Mouse (Mus musculus) splenic B cell, adult 2 months (primary cell): ENCODE measurements around the gene Hist1h2bf.
"Not testable (repeated sequence)": the region's sequence is repeated elsewhere in the genome, so short reads cannot be mapped to it uniquely, and the experiment has no call there.

Experiments used
- DNase-seq: peaks from one replicate; pipeline ENCODE4 v3.0.0-alpha.2; 2011; ENCODE audit warnings: low read depth, low spot score
- H3K27me3 ChIP-seq: 2 replicates; pipeline ENCODE4 v1.6.1; 2012; ENCODE audit warnings: mild to moderate bottlenecking, low read length, moderate library complexity, mixed read lengths; ENCODE audit not compliant: control insufficient read depth, poor library complexity, insufficient read depth, severe bottlenecking
- H3K36me3 ChIP-seq: 2 replicates; pipeline ENCODE4 v1.6.1; 2012; ENCODE audit warnings: mild to moderate bottlenecking, low read length, moderate library complexity, mixed read lengths; ENCODE audit not compliant: control insufficient read depth, poor library complexity, insufficient read depth, severe bottlenecking

Hist1h2bf gene

DNA sequence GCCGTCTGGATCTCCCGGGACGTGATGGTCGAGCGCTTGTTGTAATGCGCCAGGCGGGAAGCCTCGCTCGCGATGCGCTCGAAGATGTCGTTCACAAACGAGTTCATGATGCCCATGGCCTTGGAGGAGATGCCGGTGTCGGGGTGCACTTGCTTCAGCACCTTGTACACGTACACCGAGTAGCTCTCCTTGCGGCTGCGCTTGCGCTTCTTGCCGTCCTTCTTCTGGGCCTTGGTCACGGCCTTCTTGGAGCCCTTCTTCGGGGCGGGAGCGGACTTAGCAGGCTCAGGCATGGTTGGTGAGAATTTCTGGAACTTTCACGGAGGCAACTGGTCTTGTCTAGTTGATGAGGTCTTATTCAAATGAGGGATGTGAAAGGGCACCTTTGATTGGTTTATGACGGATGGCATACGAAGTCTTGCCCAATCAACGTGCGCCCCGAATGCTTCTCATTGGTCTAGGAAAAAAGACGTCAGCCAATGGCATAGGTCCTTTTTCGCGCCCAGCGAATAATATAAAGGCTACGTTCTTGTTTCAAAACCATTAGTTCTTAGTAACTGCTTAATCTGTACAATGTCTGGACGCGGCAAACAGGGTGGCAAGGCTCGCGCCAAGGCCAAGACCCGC is at the start of gene Hist1h2bf, which contains the start of gene Hist1h2ad:
Gene Hist1h2bf, minus strand, starts transcription at position 299 of the 627 bp plus-strand sequence.
Gene Hist1h2ad, plus strand, starts transcription at position 484 of the 627 bp plus-strand sequence.
- H3K27me3 ChIP-seq, H3K36me3 ChIP-seq: not testable (repeated sequence)

GRCm38 (mm10) chr13:23622861-23623450 is 49.0 kb upstream of the Hist1h2bf start:
- no peaks in the 10 kb centered on the region for H3K27me3 ChIP-seq
- H3K36me3 ChIP-seq: no peaks in the 10 kb centered on the region
- peak; percentile 27 for DNase-seq

More for the DNA sequence above, at the start of gene Hist1h2bf, which contains the start of gene Hist1h2ad:
- DNase-seq: peak; percentile 98

GRCm38 (mm10) chr13:23622175-23622671 is 48.2 kb upstream of the Hist1h2bf start, which contains the start of gene Hist1h1e:
Gene Hist1h1e, minus strand, starts transcription at chr13:23622558.
- peak; percentile 94 for DNase-seq
- H3K27me3 ChIP-seq, H3K36me3 ChIP-seq: not testable (repeated sequence)

DNA sequence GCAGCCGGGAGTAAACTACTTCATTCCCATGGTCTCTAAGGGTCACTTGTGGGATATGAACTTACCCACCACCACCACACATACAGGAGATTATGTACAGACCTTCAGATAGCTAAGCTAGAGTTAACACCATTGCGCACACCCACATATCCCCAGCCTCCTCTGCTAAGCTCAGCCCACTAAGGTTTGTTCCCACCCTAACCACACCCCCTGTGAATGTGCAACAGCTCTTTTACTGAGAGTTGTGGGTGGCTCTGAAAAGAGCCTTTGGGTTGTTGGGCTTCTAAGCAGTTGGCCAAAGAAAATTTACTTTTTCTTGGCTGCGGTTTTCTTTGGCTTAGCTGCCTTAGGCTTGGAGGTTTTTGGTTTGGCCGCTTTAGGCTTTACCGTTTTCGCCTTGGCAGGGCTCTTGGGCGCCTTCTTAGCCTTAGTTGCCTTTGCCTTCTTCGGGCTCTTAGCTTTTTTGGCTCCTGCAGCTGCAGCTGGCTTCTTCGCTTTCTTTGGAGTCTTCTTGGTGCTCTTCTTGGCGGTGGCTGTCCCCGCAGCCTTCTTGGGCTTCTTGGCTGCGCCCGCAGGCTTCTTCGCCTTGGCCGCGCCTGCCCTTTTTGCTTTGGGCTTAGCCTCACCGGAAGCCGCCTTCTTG is 47.7 kb upstream of the Hist1h2bf start:
- H3K27me3 ChIP-seq: no peaks in the 10 kb centered on the region
- peak; percentile 89 for DNase-seq
- H3K36me3 ChIP-seq: no peaks in the 10 kb centered on the region

GRCm38 (mm10) chr13:23620733-23621531 is 46.9 kb upstream of the Hist1h2bf start, which contains the start of gene Hist1h2be:
Gene Hist1h2be, minus strand, starts transcription at chr13:23621124.
- Histone ChIP-seq H3K36me3 (no peaks in the 10 kb centered on the region), H3K27me3 (no peaks in the 10 kb centered on the region)
- DNase-seq: peak; percentile 94

DNA sequence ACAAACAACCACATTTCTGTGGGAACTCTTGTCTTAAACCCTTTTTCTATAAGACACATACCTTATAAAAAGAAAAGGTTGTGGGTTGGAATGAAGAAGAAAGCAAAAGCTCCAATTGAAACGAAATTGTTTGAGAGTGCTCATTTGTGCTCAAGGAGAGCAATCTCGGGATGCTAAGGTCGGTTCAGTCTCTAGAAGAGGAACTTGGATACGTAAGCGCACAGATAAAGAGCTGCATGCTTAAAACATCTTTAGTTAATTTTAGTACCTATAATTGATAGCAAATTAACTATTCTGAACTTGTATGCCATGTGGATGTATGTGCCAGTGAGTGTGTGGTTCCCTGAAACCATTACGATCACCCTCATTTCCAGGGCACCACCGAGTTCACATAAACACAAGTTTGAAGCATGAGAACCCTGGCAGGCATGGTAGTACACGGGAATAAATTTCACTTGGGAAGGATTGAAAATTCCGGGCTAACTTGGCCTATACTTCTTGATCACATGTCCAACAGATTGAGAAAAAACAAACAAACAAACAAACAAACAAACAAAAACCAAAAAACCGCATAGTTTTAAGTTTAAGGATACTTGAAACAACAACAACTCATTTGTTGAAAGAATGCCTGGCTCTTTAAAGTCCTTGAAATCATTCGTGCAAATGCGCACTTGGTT is 46.2 kb upstream of the Hist1h2bf start:
- Histone ChIP-seq H3K27me3 (no peaks in the 10 kb centered on the region), H3K36me3 (no peaks in the 10 kb centered on the region)
- DNase-seq: peak; percentile 27

- Histone ChIP-seq H3K36me3 (no peaks in the 10 kb centered on the region), H3K27me3 (no peaks in the 10 kb centered on the region)
- no peak for DNase-seq
These were observed 37.6 kb upstream of the Hist1h2bf start for GRCm38 (mm10) chr13:23611638-23612037.

GRCm38 (mm10) chr13:23610393-23610792 is 36.4 kb upstream of the Hist1h2bf start:
- Histone ChIP-seq H3K27me3 (no peaks in the 10 kb centered on the region), H3K36me3 (no peaks in the 10 kb centered on the region)
- no peak for DNase-seq

GRCm38 (mm10) chr13:23609844-23610243 is 35.8 kb upstream of the Hist1h2bf start:
- Histone ChIP-seq H3K27me3 (no peaks in the 10 kb centered on the region), H3K36me3 (no peaks in the 10 kb centered on the region)
- no peak for DNase-seq

- H3K36me3 ChIP-seq: no peaks in the 10 kb centered on the region
- DNase-seq: no peak
- H3K27me3 ChIP-seq: no peaks in the 10 kb centered on the region
These were observed 35.2 kb upstream of the Hist1h2bf start for GRCm38 (mm10) chr13:23609209-23609608.

DNA sequence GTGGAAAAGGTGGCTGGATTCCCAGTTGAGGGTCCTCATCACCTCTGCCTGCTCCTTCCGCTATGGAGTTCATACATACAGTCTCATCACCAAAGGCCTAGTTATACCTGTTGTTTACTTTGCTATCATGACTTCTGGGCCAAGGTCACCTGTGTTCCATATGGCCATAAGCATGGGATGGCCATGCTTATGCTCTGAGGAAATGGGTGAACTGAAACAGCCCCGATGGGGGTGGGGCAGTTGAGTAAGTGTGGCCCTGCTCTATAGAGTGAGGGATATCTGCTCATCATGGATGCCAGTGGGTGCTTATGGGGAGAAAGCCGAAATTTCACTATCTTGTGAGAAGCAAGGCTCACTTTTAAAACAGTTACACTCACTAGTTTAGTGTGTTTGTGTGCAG is 31.1 kb upstream of the Hist1h2bf start:
- DNase-seq: no peak

DNA sequence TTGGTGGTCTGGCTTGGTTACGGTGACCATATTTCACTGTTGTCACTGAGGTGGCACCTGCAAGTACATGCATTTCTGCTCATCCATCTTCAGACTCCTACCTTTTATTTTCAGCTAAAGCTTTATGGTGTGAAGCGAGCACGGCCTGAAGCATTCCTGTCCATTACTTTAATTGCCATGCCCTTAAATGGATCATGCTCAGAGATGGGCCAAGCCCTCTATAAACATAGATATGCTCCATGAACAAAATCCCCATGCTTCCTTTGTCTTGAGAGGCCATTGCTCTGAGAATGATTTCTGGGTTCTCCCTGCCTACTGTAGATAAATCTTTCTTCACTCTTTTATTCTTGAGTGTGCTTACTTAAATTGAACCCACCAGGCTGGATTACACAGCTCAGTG is 30.5 kb upstream of the Hist1h2bf start:
- H3K36me3 ChIP-seq: no peaks in the 10 kb centered on the region
- H3K27me3 ChIP-seq: no peaks in the 10 kb centered on the region
- no peak for DNase-seq

More for the DNA sequence above, 31.1 kb upstream of the Hist1h2bf start:
- Histone ChIP-seq H3K36me3 (no peaks in the 10 kb centered on the region), H3K27me3 (no peaks in the 10 kb centered on the region)

- DNase-seq: no peak
- H3K36me3 ChIP-seq: no peaks in the 10 kb centered on the region
These were observed 29.2 kb upstream of the Hist1h2bf start for GRCm38 (mm10) chr13:23603182-23603699.

DNA sequence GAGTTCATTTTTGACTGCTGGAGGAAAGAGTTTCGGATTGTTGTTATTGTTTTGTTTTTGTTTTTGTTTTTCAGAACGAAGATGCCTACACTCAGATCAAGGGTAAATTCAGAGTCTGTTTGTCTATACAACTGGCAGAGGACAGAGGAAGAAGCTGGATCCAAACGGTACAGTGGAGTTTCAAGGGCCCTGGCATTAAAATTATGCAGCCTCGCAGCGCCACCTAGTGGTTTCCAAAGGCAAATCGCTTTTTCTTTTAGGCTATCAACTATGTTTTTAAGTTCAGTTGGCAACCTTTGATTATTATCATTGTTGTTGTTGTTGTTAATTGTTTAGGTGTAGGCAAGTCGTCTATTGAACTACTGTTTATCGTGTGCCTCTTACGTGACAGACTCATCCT is 24.0 kb upstream of the Hist1h2bf start:
- peak; percentile 89 for DNase-seq

More at GRCm38 (mm10) chr13:23603182-23603699, 29.2 kb upstream of the Hist1h2bf start:
- H3K27me3 ChIP-seq: no peaks in the 10 kb centered on the region

More for the DNA sequence above, 24.0 kb upstream of the Hist1h2bf start:
- Histone ChIP-seq H3K27me3 (no peaks in the 10 kb centered on the region), H3K36me3 (no peaks in the 10 kb centered on the region)
